Mouse (Mus musculus): ENCODE data around the gene Adra1b.

DNA sequence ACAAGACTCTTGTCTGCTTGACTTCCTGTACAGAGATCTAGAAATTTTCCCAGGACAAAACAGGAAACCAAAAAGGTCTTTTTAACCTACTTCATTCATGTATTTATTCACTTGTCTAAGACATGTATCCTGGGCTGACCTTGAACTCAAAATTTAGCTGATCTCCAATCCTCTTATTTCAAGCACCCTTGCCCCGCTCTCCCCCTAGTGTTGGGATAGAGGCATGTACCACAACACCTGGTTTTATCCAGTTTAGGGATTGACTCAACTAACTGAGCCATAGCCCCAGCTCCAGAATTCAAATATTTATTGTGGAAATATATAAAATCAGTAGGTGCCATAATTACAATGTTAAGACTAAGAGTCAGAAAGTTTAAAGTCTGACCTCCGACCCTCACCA lies 149.5 kb downstream of the Adra1b start:
- no peak for TF ChIP-seq CTCF (IDR thresholded peaks at IDR 0.05; ENCODE audit: control insufficient read depth, insufficient read depth, insufficient read length)
- TF ChIP-seq MAX (IDR thresholded peaks at IDR 0.05) = no peak
- no peak for TF ChIP-seq USF1 (IDR thresholded peaks at IDR 0.05; ENCODE audit: low read depth)
- no peak for TF ChIP-seq MYOD1 (IDR thresholded peaks at IDR 0.05; ENCODE audit: control insufficient read depth, insufficient read length, low read depth)
- TF ChIP-seq CEBPB (IDR thresholded peaks at IDR 0.05; ENCODE audit: low read depth) = no peak
- TF ChIP-seq FOSL1 (IDR thresholded peaks at IDR 0.05; ENCODE audit: insufficient read depth, low read length, poor library complexity, severe bottlenecking) = no peak
